Mouse (Mus musculus): ENCODE measurements around the gene Six2. TPM values are rescaled to one million over a fixed set of nuclear protein-coding genes. Genes with fewer than 3 reads are reported as not detected.
"Not testable (repeated sequence)": the region's sequence is repeated elsewhere in the genome, so short reads cannot be mapped to it uniquely, and the experiment has no call there.

The Six2 gene
- polyA plus RNA-seq, 1 experiment = not detected

DNA sequence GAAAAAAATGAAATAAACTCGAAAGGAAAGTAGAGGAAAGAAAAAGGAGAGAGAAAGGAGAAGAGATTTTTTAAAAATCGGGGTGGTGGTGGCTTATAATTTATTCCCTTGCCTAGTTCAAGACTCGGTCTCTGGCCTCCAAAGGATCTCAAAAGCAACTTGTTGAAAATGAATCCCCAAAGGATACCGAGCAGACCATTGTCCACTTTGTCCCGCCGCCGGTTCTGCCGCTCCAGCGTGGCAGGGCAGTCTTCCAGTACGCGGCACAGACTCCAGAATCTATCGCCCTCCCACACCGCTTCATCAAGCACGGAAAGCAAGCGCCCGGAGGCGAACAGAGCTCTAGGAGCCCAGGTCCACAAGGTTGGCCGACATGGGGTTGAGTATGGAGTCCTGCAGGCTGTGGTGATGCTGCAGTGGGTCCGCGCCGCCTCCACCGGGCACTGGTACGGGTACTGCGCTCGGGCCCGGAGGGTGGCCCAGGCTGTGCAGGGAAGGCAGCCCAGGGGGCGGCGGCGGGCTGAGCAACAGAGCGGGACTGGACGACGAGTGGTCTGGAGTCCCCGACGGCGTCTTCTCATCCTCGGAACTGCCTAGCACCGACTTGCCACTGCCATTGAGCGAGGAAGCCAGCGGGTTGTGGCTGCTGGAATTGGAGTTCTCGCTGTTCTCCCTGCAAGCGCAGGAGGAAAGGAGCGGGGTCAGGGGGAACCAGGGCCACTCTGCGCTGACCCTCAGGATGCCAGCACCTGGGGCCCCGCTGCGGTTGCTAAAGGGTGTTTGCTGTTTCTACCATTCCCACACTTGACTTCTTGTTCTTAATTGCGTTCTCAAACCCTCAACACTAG is 3.0 kb downstream of the Six2 start:
- Histone ChIP-seq H3K79me2 (ENCODE audit: control insufficient read depth, insufficient read depth) (no peaks in the 10 kb centered on the region), H3K4me3 (ENCODE audit: insufficient read depth, poor library complexity, severe bottlenecking) (no peak overlapping the region), H3K36me3 (ENCODE audit: control insufficient read depth, insufficient read depth) (no peaks in the 10 kb centered on the region), H3ac (ENCODE audit: control insufficient read depth, insufficient read length, low read depth) (no peak overlapping the region), H3K79me3 (ENCODE audit: low read depth) (no peaks in the 10 kb centered on the region), H3K27me3 (ENCODE audit: control insufficient read depth, insufficient read depth, insufficient read length) (no peaks in the 10 kb centered on the region)
- TF ChIP-seq CEBPB (IDR thresholded peaks at IDR 0.05; ENCODE audit: low read depth) (no peak), USF1 (IDR thresholded peaks at IDR 0.05; ENCODE audit: low read depth) (no peak), FOSL1 (IDR thresholded peaks at IDR 0.05; ENCODE audit: insufficient read depth, low read length, poor library complexity, severe bottlenecking) (no peak)

- H3K4me3 ChIP-seq (ENCODE audit: insufficient read depth, poor library complexity, severe bottlenecking); H3K27me3 ChIP-seq (ENCODE audit: control insufficient read depth, insufficient read depth, insufficient read length); H3K79me3 ChIP-seq (ENCODE audit: low read depth); H3K36me3 ChIP-seq (ENCODE audit: control insufficient read depth, insufficient read depth); H3K79me2 ChIP-seq (ENCODE audit: control insufficient read depth, insufficient read depth); H3ac ChIP-seq (ENCODE audit: control insufficient read depth, insufficient read length, low read depth): not testable (repeated sequence)
Measured at GRCm38 (mm10) chr17:85684436-85684835, 3.6 kb downstream of the Six2 start.

DNA sequence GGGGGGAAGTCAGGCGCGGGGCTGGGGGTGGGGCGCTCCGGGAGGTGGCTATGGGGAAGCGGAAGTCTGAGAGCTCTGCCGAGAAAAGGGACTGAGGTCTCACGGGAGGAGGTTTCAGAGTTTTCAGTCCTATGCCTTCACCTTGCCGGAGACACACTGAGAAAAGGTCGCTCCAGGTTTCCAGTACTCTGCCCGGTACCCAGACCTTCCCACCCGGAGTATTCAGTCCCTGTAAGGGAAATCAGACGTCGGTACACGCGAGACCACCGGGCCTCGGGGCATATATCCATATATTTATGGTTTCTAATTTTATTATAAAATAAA is 4.1 kb downstream of the Six2 start:
- H3K27me3 ChIP-seq (ENCODE audit: control insufficient read depth, insufficient read depth, insufficient read length) = no peaks in the 10 kb centered on the region
- no peaks in the 10 kb centered on the region for H3K36me3 ChIP-seq (ENCODE audit: control insufficient read depth, insufficient read depth)
- no peaks in the 10 kb centered on the region for H3K79me2 ChIP-seq (ENCODE audit: control insufficient read depth, insufficient read depth)
- TF ChIP-seq MYOG (IDR thresholded peaks at IDR 0.05; ENCODE audit: control insufficient read depth, extremely low read depth, insufficient read length) (no peak), USF1 (IDR thresholded peaks at IDR 0.05; ENCODE audit: low read depth) (no peak), FOSL1 (IDR thresholded peaks at IDR 0.05; ENCODE audit: insufficient read depth, low read length, poor library complexity, severe bottlenecking) (no peak), MAX (IDR thresholded peaks at IDR 0.05) (no peak), CEBPB (IDR thresholded peaks at IDR 0.05; ENCODE audit: low read depth) (no peak), MYOD1 (IDR thresholded peaks at IDR 0.05; ENCODE audit: control insufficient read depth, insufficient read length, low read depth) (no peak), CTCF (IDR thresholded peaks at IDR 0.05; ENCODE audit: control insufficient read depth, insufficient read depth, insufficient read length) (no peak)
- H3K79me3 ChIP-seq (ENCODE audit: low read depth) = no peaks in the 10 kb centered on the region
- H3ac ChIP-seq (ENCODE audit: control insufficient read depth, insufficient read length, low read depth) = no peak overlapping the region
- no peak overlapping the region for H3K4me3 ChIP-seq (ENCODE audit: insufficient read depth, poor library complexity, severe bottlenecking)

DNA sequence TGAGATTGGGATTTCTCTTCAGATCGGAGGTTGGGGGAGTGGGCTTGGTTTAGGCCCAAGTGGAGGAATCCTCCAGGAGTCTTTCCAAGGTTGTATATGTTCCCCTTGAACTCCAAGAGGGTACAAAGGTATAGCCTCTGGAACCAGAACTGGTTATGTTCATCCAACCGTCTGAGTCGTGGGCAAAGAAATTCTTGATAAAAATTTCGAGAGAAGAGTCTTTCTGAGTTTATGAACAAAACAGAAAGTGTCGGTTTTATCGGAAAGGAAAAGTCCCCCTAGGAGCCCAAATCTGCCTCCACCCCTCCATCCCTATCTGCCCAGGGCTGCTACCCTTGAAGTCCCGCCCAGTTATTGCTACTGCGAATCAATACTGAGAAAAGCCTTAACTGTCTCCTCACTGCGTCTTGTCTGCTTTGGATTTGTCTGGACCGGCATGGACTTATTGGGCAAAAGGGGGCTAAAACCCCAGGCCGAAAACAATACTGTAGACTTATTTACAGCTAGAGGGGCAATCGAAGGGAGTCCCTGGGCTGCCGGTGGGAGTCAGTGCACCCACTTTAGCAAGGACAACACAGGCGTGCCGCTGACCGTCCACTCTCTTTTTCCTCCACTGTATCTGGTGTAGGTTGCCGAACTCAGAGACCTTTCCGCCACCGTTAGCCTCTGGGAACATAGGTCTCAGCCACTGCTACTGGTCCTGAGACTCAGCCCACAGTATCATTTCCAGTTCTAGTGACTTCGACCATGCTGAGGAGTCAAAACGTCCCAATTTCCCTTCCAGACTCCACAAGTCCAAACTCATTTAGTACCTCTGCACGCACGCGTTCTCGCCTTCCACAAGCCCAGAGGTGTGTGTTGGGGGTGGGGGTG is 4.7 kb downstream of the Six2 start:
- Histone ChIP-seq H3ac (ENCODE audit: control insufficient read depth, insufficient read length, low read depth) (no peak overlapping the region), H3K36me3 (ENCODE audit: control insufficient read depth, insufficient read depth) (no peaks in the 10 kb centered on the region), H3K79me3 (ENCODE audit: low read depth) (no peaks in the 10 kb centered on the region), H3K79me2 (ENCODE audit: control insufficient read depth, insufficient read depth) (no peaks in the 10 kb centered on the region), H3K4me3 (ENCODE audit: insufficient read depth, poor library complexity, severe bottlenecking) (no peak overlapping the region), H3K27me3 (ENCODE audit: control insufficient read depth, insufficient read depth, insufficient read length) (no peaks in the 10 kb centered on the region)
- TF ChIP-seq MYOG (IDR thresholded peaks at IDR 0.05; ENCODE audit: control insufficient read depth, extremely low read depth, insufficient read length) (no peak), CTCF (IDR thresholded peaks at IDR 0.05; ENCODE audit: control insufficient read depth, insufficient read depth, insufficient read length) (no peak), FOSL1 (IDR thresholded peaks at IDR 0.05; ENCODE audit: insufficient read depth, low read length, poor library complexity, severe bottlenecking) (no peak)

- H3K79me3 ChIP-seq (ENCODE audit: low read depth) = no peaks in the 10 kb centered on the region
- no peak overlapping the region for H3K4me3 ChIP-seq (ENCODE audit: insufficient read depth, poor library complexity, severe bottlenecking)
- H3K36me3 ChIP-seq (ENCODE audit: control insufficient read depth, insufficient read depth) = no peaks in the 10 kb centered on the region
- no peak overlapping the region for H3ac ChIP-seq (ENCODE audit: control insufficient read depth, insufficient read length, low read depth)
- no peaks in the 10 kb centered on the region for H3K27me3 ChIP-seq (ENCODE audit: control insufficient read depth, insufficient read depth, insufficient read length)
- no peaks in the 10 kb centered on the region for H3K79me2 ChIP-seq (ENCODE audit: control insufficient read depth, insufficient read depth)
- TF ChIP-seq FOSL1 (IDR thresholded peaks at IDR 0.05; ENCODE audit: insufficient read depth, low read length, poor library complexity, severe bottlenecking) (no peak), MAX (IDR thresholded peaks at IDR 0.05) (no peak), MYOG (IDR thresholded peaks at IDR 0.05; ENCODE audit: control insufficient read depth, extremely low read depth, insufficient read length) (no peak), CTCF (IDR thresholded peaks at IDR 0.05; ENCODE audit: control insufficient read depth, insufficient read depth, insufficient read length) (no peak), CEBPB (IDR thresholded peaks at IDR 0.05; ENCODE audit: low read depth) (no peak), MYOD1 (IDR thresholded peaks at IDR 0.05; ENCODE audit: control insufficient read depth, insufficient read length, low read depth) (no peak), USF1 (IDR thresholded peaks at IDR 0.05; ENCODE audit: low read depth) (no peak)
Measured at GRCm38 (mm10) chr17:85682181-85682710, 5.8 kb downstream of the Six2 start.

- H3ac ChIP-seq (ENCODE audit: control insufficient read depth, insufficient read length, low read depth) = no peak overlapping the region
- H3K27me3 ChIP-seq (ENCODE audit: control insufficient read depth, insufficient read depth, insufficient read length) = no peaks in the 10 kb centered on the region
- TF ChIP-seq USF1 (IDR thresholded peaks at IDR 0.05; ENCODE audit: low read depth) (no peak), MAX (IDR thresholded peaks at IDR 0.05) (no peak), CTCF (IDR thresholded peaks at IDR 0.05; ENCODE audit: control insufficient read depth, insufficient read depth, insufficient read length) (no peak), FOSL1 (IDR thresholded peaks at IDR 0.05; ENCODE audit: insufficient read depth, low read length, poor library complexity, severe bottlenecking) (no peak), MYOD1 (IDR thresholded peaks at IDR 0.05; ENCODE audit: control insufficient read depth, insufficient read length, low read depth) (no peak), MYOG (IDR thresholded peaks at IDR 0.05; ENCODE audit: control insufficient read depth, extremely low read depth, insufficient read length) (no peak), CEBPB (IDR thresholded peaks at IDR 0.05; ENCODE audit: low read depth) (no peak)
- no peaks in the 10 kb centered on the region for H3K79me2 ChIP-seq (ENCODE audit: control insufficient read depth, insufficient read depth)
- no peaks in the 10 kb centered on the region for H3K36me3 ChIP-seq (ENCODE audit: control insufficient read depth, insufficient read depth)
- no peaks in the 10 kb centered on the region for H3K79me3 ChIP-seq (ENCODE audit: low read depth)
- no peak overlapping the region for H3K4me3 ChIP-seq (ENCODE audit: insufficient read depth, poor library complexity, severe bottlenecking)
Measured at GRCm38 (mm10) chr17:85681741-85682140, 6.3 kb downstream of the Six2 start.
